Mouse (Mus musculus): ENCODE results near the gene Tfap4.
A peak's percentile ranks its signal among the peaks of the same experiment; 100 is the strongest.

GRCm38 (mm10) chr16:4576873-4577272 is 17.2 kb upstream of the Tfap4 start:
- TF ChIP-seq CTCF (IDR thresholded peaks at IDR 0.05; ENCODE audit: low read depth) (0 out of 2 replicates have a peak, but pooled peaks have one; percentile 10), EP300 (IDR thresholded peaks at IDR 0.05; ENCODE audit: low read depth) (no peak)

All from liver, embryonic 14.5 days (tissue).